Mouse (Mus musculus) layer of hippocampus, adult 8-10 months (tissue): ENCODE data around the gene Pus7. TPM values are rescaled to one million over a fixed set of nuclear protein-coding genes. Genes with fewer than 3 reads are reported as not detected.
"Not testable (repeated sequence)": the region's sequence is repeated elsewhere in the genome, so short reads cannot be mapped to it uniquely, and the experiment has no call there.

Source experiments
- DNase-seq, 2 experiments: peaks; one replicate each; pipeline ENCODE4 v3.0.0; 2022; ENCODE audit warnings: low spot score in 2 of 2
- total RNA-seq, 4 experiments: library from RNA; stranded (reverse); gene quantifications; 2 replicates each; pipeline ENCODE4 v1.2.4; 2022

The Pus7 gene
- total RNA-seq, 4 experiments from 2014 or later = 15.9 to 22.4 (median 20.2) TPM

DNA sequence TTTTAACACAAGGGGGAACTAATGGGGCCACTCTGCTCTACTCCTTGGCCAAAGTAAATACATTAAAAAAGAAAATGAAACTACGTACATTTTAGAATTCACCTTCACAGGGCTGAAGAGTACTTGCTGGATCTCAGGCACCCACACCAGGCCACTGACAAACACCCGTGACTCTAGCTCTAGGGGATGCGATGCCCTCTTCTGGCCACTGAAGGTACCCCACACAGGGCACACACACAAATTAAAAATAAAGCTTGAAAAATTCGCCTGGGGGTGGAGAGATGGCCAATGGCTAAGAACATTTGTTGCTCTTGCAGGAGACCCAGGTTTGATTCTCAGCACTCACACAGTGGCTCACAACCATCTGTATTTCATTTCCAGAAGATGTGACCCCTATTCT is 27.1 kb downstream of the Pus7 start:
- no peak for DNase-seq

DNA sequence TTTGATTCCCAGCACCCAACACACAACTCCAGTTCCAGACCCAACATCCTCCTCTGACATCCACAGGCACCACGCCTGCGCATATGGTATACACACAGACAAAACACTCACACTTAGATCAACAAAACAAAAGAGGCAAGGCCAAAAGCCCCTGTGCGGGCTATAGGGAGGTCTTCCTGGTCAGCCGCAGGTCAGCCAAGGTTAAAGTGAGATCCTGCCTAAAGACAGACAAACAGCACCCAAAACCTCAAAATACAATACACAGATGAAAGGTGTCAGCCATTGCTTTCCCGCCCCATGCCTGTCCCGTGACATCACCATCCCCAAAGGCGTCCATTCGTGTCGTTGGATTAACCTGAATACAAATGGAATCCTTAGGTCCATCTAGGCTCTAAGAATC is 27.9 kb downstream of the Pus7 start:
- no peak for DNase-seq

DNA sequence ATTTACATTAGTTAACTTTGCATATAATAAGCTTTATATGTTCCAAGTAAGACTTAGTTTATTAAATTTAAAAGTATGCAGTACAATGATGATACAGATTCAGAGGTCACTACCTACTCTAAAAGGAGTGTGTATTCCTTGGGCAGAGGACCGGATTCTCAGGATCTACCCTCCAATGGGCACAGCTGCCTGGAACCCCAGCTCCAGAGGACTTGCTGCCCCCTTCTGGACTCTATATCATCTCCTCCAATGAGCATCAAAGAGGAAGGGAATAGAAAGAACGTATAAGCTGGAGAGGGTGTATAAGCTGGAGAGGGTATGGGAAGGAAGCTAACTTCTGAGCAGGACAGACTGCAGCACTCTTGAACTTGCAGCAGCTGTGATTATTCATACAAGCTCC is 33.6 kb downstream of the Pus7 start:
- DNase-seq = no peak

DNA sequence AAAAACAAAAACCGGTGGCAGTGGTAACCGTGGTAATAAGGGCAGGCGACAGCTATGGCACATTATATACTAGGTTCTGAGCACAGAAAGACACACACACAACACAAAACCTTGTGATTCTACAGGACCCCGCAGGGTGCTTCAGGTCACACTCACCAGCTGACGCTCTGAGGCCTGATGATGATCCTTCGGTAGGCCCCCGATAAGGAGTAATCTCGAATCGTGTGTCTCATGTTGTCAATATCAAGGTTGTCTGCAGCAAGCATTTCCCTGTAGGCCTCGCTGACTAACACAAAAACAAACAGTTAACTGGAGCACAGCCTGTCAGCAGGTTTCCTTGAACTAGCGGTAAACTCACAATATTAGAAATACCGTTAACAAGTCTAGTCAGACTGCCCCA is 40.2 kb downstream of the Pus7 start:
- no peak for DNase-seq

DNA sequence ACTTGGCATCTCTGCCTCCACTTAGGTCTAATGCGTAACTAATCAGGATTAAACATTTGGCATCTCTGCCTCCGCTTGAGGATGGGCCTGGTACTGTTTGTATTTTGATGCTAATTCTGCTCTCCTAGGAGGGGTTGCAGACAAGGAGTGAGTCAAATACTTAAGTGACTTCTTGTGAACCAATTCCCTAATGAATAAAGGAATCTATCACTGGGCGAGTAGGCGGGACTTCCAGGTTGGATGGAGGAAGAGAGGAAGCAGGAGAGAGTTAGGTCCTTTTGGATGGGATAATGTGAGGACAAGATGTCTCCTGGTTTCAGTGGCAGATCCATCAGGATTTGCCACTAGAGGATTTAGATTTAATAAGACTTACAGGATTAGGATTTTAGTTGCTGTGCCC is 46.4 kb downstream of the Pus7 start:
- DNase-seq = no peak

DNA sequence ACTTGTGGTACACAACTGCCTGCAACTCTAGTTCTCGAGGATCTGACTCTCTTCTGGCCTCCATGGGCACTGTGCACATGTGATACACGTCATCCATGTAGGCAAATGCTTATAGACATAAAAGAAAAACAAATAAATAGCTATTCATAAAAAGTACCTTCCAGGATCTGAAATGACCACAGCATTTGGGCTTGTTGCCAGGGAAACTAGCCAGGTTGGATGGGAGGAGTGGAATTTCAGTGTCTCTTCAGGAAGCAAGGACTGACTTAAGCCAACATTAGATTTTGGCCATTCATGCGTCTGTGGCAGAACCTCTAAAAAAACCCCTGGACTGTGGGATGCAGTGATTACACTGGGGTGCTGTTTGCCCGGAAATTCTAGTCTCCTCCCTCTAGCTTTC is 47.1 kb downstream of the Pus7 start:
- no peak for DNase-seq

DNA sequence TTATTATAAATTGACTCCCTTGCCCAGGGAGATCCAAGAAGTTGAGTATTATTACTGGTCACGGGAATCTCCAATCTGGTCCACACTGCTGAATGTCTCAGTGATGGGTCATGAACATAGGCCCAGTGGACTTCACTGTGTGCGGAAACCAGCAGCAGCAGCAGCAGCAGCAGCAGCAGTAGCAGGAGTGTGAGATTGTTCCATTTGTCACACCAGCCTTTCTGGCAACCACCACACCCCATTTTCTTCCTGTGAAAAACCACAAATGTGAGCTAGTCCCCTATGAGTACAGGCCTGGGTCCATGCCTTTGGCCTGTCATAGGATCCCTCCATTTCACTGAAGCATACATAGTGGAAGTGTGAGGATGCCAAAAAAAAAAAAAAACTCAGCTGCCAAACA is 61.6 kb downstream of the Pus7 start:
- no peak for DNase-seq

DNA sequence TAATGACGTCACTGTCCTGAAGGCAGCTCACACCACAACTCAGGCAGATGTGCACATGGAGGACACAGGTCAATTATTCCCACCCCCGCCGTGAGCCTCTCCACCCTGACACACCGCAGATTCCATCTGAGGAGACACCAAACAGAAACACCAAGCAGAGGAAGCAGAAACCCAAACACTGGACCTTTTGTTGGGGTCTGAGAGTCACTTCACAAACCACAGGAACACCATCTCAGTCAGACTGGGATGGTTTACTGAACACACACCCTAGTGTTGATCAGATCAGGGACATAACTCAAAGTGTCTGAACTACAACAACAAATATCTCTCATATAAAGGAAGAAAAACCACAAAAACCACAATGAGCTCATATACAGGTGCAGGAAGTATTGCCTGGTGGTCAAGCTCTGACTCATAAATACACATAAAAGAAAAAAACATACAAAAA is 64.6 kb downstream of the Pus7 start:
- no peak for DNase-seq

DNA sequence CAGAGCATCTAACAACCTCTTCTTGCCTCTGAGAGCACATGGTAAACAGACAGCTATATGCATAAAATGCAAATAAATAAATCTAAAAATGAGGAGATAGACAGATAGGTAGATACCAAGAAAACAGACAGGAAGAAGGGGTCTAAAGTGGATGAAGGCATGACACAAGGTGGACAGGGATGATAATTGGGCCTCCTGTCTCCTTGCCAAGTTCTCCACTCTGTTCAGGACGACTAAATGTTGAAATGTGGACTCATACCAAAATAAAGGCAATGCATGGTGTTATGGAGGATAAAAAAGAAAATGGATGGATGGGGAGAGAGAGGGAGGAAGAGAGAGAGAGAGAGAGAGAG is 65.4 kb downstream of the Pus7 start:
- no peak for DNase-seq

DNA sequence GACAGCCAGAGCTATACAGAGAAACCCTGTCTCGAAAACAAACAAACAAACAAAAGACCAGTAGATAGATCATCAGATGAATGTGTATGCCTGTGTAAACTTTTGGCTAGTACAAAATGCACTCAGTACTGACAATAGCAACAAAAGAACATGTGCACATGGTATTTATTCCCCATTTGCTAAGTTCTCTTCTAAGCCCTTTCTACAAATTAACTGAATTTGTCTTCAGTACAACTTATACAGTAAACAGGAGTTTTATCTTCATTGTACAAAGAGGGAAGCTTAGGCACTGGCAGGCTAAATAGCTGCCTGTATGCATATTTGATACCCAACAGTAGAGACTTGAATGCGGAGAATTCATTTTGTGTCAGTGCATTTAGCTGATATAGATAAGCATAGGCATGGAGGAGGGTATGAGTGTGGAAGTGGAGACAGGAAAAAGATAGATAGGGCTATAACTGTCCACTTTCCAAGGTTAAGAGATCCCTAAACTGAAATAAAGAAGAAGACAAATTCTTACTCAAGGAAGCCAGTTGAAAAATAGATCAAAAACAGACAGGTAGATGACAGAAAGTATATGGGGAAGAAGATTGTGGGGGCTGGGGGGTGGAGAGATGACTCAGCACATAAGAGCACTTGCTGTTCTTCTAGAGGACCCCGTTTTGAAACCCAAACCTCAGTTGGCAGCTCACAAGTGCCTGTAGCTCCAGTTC is 65.9 kb downstream of the Pus7 start:
- no peak for DNase-seq

DNA sequence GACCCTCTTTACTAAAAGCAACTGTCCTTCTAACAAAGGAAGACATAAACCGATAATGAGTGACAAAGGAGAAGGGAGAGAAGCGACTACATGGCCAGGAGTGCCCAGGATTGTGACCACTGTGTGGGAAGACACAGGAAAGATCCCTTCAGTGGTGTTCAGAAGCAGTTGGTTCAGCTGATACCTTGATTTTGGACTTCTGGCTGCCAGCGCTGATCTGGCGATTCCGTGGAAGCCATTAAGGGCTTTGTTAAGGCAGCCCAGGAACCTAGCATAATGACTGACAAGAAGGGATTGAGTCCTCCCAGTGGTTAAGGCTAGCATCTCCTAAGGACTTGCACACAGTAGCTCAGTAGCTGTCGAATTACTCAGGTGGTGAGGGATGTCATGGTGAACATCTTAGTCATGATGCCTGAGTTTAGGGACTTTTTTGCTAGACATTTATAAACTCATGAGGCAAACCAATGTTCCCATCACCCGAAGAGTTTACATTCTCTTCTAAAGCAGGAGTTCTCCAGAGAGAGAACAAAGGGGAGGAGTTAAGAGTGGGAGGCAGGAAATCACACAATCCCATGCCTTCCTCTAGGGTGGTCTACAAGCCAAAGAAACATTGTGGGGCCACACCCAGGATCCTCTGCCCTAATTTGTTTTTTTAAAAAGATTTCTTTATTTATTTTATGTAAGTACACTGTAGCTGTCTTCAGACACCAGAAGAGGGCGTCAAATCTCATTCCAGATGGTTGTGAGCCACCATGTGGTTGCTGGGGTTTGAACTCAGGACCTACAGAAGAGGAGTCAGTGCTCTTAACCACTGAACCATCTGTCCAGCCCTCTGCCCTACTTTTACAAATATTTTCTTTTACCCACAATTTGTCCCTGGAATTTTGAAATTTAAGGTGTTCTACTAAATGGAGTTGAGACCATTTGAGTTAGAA is 69.8 kb downstream of the Pus7 start:
- DNase-seq = no peak

DNA sequence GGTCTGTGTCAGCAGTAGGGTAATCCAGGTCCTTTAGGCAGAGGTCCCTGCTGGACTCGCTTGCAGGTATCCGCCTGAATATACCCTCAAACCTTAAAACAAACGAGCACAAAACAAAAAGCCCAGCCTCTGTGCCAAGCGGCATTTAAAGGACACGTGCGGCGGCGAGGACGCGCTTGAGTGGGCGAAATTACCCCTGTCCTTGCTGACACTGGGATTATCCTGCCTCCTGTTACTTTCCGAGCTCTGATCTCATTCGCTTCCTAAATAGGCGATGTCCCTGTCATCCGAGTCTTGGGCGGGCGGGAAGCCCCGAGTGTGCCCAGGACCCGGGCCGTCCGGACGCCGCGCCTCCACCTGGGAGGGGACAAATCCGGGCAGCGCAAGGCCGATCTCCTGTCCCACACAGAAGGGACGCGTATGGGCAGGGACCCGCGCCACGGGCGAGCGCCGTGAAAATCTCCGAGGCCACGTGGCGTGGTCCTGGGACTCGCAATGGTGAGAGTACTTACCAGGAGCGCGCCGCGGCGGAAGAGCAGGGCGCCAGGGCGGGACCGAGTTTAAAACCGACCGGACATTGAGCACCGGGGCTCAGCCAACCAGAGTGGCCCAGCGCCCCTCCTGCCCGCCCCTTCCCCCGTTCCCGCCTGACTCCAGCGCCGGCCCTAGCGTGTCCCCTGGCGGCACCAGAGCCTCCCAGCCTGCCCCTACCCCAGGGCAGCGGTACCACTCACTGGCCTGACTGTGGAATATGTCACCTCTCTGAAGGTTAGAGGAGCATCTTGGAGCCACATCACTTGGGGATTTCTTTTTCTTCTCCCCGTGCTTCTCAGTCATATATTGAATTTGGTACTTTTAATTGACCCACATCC is 71.1 kb downstream of the Pus7 start:
- DNase-seq = peak; percentile 8 to 41

DNA sequence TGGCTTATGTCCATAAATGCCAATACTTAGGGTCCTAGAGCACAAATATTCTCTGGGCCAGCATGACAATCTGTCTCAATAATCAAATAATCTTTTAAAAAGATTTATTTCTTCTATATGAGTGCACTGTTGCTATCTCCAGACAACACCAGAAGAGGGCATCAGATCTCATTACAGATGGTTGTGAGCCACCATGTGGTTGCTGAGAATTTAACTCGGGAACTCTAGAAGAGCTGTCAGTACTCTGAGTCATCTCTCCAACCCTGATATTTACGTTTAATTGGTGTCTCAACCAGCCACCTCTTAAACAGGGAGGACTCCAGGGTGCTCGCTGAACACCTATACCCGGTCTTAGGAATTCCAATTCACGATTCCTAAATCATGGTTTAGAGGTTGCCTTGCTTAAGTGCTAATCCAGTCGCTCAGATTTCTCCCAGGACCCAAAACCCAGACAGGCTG is 71.8 kb downstream of the Pus7 start:
- DNase-seq = peak; percentile 10 to 24

DNA sequence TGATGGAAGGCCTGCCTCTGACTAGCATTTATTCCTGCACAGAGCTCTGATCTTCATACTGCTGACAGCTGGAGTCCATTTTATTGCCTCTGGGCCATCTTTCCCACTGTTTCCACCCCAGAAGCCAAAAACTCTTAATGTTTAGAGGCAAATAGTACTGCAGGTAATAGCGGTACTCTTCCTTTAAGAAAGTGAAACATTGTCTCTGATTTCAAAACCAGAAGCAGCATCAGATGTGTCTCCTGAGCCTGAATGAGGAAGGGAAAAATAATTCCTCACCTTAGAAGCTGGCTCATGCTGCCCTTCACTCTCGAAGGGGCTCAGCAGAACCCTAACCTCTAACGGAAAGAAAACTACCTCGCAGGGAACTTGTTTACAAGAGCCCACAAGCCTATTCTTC is 72.3 kb downstream of the Pus7 start:
- no peak for DNase-seq

DNA sequence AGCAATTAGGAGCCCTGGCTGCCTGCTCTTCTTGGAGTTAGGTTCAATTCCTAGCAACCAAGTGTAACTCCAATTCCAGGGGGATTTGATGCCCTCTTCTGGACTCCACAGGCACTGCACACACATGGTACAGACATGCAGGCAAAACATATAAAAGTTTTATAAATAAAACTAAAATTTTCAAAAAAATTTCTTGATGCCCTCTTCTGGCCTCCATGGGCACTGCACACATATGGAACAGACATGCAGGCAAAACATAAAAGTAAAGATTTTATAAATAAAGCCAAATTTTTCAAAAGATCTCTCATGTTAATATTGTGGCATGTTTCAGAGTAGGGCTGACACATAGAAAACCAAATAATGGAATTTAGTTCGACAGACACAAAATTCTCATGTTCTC is 73.8 kb downstream of the Pus7 start:
- no peak for DNase-seq

DNA sequence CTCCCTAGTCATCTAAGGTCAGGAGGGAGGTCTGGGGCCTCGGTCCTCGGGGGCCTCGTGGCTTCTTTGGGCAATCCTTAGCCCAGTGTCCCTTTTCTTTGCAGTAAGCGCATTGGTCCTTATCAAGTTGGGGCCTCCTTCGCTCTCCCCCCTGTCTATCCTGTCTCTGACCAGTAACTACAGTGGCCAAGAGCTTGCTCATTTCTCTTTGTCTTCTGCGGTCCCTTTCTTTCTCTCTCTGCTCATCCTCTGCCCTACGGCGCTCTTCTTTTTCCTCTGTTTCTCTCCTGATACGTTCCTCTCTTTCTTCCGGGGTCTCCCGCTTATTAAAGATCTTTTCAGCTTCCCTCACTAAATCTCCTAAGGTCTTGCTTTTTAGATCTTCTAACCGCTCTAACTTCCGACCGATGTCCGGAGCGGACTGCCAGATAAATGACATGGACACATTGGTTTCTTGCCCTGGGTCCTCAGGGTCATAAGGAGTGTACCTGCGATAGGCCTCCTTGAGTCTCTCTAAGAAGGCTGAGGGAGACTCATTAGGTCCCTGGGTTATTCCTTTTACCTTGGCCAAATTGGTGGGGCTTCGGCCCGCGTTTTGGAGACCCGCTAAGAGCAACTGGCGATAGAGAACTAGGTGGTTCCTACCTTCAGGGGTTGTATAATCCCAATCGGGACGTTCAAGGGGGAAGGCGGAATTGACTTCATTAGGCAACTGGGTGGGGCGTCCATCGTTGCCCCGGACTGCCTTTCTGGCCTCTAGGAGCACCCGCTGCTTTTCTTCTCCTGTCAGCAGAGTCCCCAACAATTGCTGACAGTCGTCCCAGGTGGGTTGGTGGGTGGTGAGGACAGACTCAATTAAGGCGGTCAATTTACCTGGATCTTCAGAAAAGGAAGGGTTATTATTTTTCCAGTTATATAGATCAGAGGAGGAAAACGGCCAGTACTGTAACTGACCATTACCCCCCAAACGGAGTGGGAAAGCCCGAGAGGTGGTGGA is 76.6 kb downstream of the Pus7 start:
- not testable (repeated sequence) for DNase-seq

DNA sequence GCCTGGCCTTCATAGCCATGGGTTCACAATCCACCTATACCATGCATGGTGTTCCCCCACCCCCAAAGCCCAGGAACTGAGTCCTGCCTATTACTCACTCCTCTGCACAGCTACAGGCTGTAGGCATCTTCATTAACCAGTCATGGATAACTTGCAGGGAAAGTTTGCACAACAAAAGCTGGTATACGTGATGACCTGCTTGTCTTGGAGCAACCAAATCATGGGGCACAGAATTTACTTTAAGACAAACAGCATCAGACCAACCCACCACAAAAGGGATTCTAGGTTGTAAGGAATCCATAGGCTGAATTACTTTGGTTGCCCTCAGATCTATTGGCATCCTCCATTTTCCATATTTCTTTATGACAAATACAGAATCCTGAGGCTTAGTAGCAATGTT is 86.1 kb downstream of the Pus7 start:
- DNase-seq = no peak
